Mouse (Mus musculus) T-helper 17 cell (primary cell): Measurements from ENCODE around the gene Vmn1r78.
"Not testable (repeated sequence)": the region's sequence is repeated elsewhere in the genome, so short reads cannot be mapped to it uniquely, and the experiment has no call there.

Experiments
- in situ Hi-C, 2 experiments: fragments of 300-600 bp; cut with MboI, MseI; formaldehyde crosslinking; loops; 1 replicate in 1 of 2; 2 replicates in 1 of 2; pipeline ENCODE4 v1.15.1; 2025; ENCODE audit warnings: high pct_unique_total_duplicates in 2 of 2

The Vmn1r78 gene

GRCm38 (mm10) chr7:12149957-12150356 is at the start of gene Vmn1r78:
Gene Vmn1r78 (plus strand): TSS chr7:12150257.
- in situ Hi-C loops: loop anchor here in 1 of 2 experiments (25.0 kb wide), 1 partner anchor 113 kb away; the partner anchor contains the start of gene Vmn1r77

DNA sequence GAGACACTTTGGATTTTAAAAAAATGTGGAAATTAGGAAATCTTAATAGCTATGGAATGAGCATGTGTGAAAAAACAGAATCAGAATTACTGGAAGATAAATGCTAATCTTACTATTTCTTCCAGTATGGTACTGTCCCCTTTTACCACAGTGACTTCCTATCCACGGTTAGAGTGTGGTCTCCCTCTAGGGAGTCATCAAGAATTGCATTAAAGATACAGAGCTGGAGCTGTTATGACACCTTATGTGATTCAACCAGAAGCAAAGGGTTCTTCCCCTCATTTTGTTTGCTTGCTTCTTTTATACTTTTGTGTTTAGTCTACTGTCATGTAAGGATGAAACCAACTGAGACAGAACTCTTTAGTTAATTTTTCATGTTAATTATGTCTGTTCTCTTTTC is 6.4 kb downstream of the Vmn1r78 start:
- in situ Hi-C loops: not testable (repeated sequence)

DNA sequence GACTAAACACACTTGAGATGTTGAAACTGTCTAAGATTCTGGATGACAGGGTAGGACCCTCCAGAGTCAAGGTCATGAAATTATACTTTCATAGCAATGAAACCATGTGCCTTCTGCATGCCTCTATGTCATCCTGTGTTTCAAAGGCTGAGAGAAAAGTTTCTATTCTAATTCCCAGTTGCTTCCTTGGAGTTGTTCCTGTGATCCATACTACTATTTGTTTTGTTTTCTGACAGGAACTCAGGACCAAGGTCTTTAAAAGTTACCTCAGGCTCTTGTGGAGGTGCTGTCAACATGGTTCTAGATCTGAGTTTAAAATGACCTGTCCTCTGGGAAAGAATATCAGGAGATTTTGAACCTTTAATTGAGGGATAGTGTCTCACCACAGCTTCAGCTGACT is 20.9 kb downstream of the Vmn1r78 start, which contains the start of gene Vmn1r79:
Gene Vmn1r79, plus strand, starts transcription at position 301 of the 400 bp plus-strand sequence.
- in situ Hi-C loops: not testable (repeated sequence)

- in situ Hi-C loops: not testable (repeated sequence)
Measured at GRCm38 (mm10) chr7:12172926-12173325, 22.9 kb downstream of the Vmn1r78 start.

- in situ Hi-C loops: no loop called here
Measured at GRCm38 (mm10) chr7:12188986-12189385, 38.9 kb downstream of the Vmn1r78 start, which contains the start of gene Vmn1r80. Gene Vmn1r80 (plus strand): TSS chr7:12189286.

- in situ Hi-C loops: no loop called here
Measured at GRCm38 (mm10) chr7:12204141-12204540, 54.1 kb downstream of the Vmn1r78 start.
